Mouse (Mus musculus) hindbrain, embryonic 14.5 days (tissue): ENCODE data around the gene Vmn1r9. TPM values are rescaled to one million over a fixed set of nuclear protein-coding genes. Genes with fewer than 3 reads are reported as not detected.
"Not testable (repeated sequence)": the region's sequence is repeated elsewhere in the genome, so short reads cannot be mapped to it uniquely, and the experiment has no call there.

ENCODE experiments used
- ATAC-seq: fragments of 200-750 bp; cut with Nextera tagmentation; 2 replicates; pipeline ENCODE4 v1.8.0; 2017; ENCODE audit warnings: moderate number of reproducible peaks, mild to moderate bottlenecking, moderate TSS enrichment, moderate library complexity; ENCODE audit not compliant: low FRiP score
- DNase-seq: peaks from one replicate; pipeline ENCODE4 v3.0.0-alpha.2; 2015; ENCODE audit warnings: low spot score
- H3K27ac ChIP-seq: fragments of 300-500 bp; sonication (generic); 2 replicates; pipeline ENCODE4 v1.5.1; 2014; ENCODE audit warnings: mild to moderate bottlenecking, moderate library complexity
- H3K27me3 ChIP-seq: fragments of 300-500 bp; sonication (generic); 2 replicates; pipeline ENCODE4 v1.6.1; 2014; ENCODE audit warnings: mild to moderate bottlenecking, low read length, mixed read lengths; ENCODE audit not compliant: control insufficient read depth, insufficient read depth
- H3K36me3 ChIP-seq: fragments of 300-500 bp; sonication (generic); replicated peaks from 2 replicates; pipeline ENCODE4 v1.6.1; 2014; ENCODE audit not compliant: control insufficient read depth, insufficient read depth
- H3K4me1 ChIP-seq: fragments of 300-500 bp; sonication (generic); replicated peaks from 2 replicates; pipeline ENCODE4 v1.6.1; 2014; ENCODE audit warnings: antibody characterized with exemption, low read length, mixed read lengths; ENCODE audit not compliant: control insufficient read depth, insufficient read depth
- H3K4me2 ChIP-seq: fragments of 300-500 bp; sonication (generic); replicated peaks from 2 replicates; pipeline ENCODE4 v1.6.1; 2014; ENCODE audit warnings: mild to moderate bottlenecking, moderate library complexity
- H3K4me3 ChIP-seq: fragments of 300-500 bp; sonication (generic); replicated peaks from 2 replicates; pipeline ENCODE4 v1.5.1; 2014; ENCODE audit warnings: mild to moderate bottlenecking, low read length
- H3K9ac ChIP-seq: fragments of 300-500 bp; sonication (generic); 2 replicates; pipeline ENCODE4 v1.6.1; 2014
- H3K9me3 ChIP-seq: fragments of 300-500 bp; sonication (generic); 2 replicates; pipeline ENCODE4 v1.6.1; 2016; ENCODE audit warnings: low read length; ENCODE audit not compliant: control insufficient read depth
- WGBS: fragments of 180-500 bp; shearing (Covaris S2); extraction: QIAGEN DNeasy Blood & Tissue Kit; methylation state at CpG from one replicate; pipeline ENCODE4 v1.1.7; 2014; 5-methylcytosine and 5-hydroxymethylcytosine counted together
- polyA plus RNA-seq: library from polyadenylated mRNA; unstranded; fragments of >200 nt; fragmentation: Nextera tagmentation; extraction: Ambion mirVana; gene quantifications from 2 replicates; pipeline ENCODE4 v1.2.1, GENCODE M21; 2014

The Vmn1r9 gene
- polyA plus RNA-seq: not detected in 2 replicates

GRCm38 (mm10) chr6:57066487-57066886, at the start of gene Vmn1r9:
TSS of gene Vmn1r9 (plus strand) at chr6:57066787.
- H3K27me3 ChIP-seq: no peaks in the 10 kb centered on the region
- H3K27ac ChIP-seq: no peak within 1 kb of the TSS
- no peak within 1 kb of the TSS for H3K4me2 ChIP-seq
- 79% methylated on average over 2 of the region's 2 CpGs for WGBS
- H3K4me1 ChIP-seq: no peaks in the 10 kb centered on the region
- no peak for ATAC-seq
- no peak within 1 kb of the TSS for H3K4me3 ChIP-seq
- H3K36me3 ChIP-seq: no peaks in the 10 kb centered on the region
- H3K9me3 ChIP-seq: no peaks in the 10 kb centered on the region
- no peak for DNase-seq
- H3K9ac ChIP-seq: no peak within 1 kb of the TSS

DNA sequence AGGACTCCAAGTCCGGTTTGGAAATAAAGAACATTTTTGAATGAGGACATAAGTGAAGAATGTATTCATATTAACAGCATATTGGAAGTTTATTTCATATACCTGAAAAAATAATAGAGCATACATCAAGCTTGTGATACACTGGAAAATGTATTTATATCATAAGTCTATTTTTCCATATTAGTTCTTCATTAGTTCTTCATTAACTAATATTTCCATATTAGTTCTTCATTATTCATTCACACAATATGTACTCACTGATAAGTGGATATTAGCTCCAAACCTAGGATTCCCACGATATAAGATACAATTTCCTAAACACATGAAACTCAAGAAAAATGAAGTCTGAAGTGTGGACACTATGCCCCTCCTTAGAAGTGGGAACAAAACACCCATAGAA, 41.4 kb upstream of the Vmn1r9 start, which contains the start of gene Vmn1r7:
TSS of gene Vmn1r7 (minus strand) at position 101 of the 400 bp plus-strand sequence.
- H3K9me3 ChIP-seq, H3K9ac ChIP-seq, H3K4me1 ChIP-seq, H3K4me3 ChIP-seq, H3K27me3 ChIP-seq, H3K36me3 ChIP-seq, H3K27ac ChIP-seq, DNase-seq, ATAC-seq, H3K4me2 ChIP-seq: not testable (repeated sequence)
- 92% methylated on average over 2 of the region's 2 CpGs for WGBS

GRCm38 (mm10) chr6:57031984-57032383, 34.6 kb upstream of the Vmn1r9 start, which contains the start of gene Vmn1r8:
TSS of gene Vmn1r8 (plus strand) at chr6:57032284.
- DNase-seq: no peak
- no peak within 1 kb of the TSS for H3K27ac ChIP-seq
- ATAC-seq: no peak
- H3K9ac ChIP-seq: no peak within 1 kb of the TSS
- H3K4me3 ChIP-seq: no peak within 1 kb of the TSS
- H3K27me3 ChIP-seq: no peaks in the 10 kb centered on the region
- no peaks in the 10 kb centered on the region for H3K4me1 ChIP-seq
- no peaks in the 10 kb centered on the region for H3K36me3 ChIP-seq
- no peaks in the 10 kb centered on the region for H3K9me3 ChIP-seq
- H3K4me2 ChIP-seq: no peak within 1 kb of the TSS

GRCm38 (mm10) chr6:57034674-57035073, 31.9 kb upstream of the Vmn1r9 start:
- Histone ChIP-seq H3K4me2 (no peak overlapping the region), H3K9me3 (no peaks in the 10 kb centered on the region), H3K27me3 (no peaks in the 10 kb centered on the region), H3K36me3 (no peaks in the 10 kb centered on the region), H3K4me1 (no peaks in the 10 kb centered on the region), H3K9ac (no peak overlapping the region), H3K27ac (no peak overlapping the region), H3K4me3 (no peak overlapping the region)
- ATAC-seq (no peak), DNase-seq (no peak)
- 83% methylated on average over 2 of the region's 2 CpGs for WGBS

- H3K9ac ChIP-seq: no peak overlapping the region
- H3K9me3 ChIP-seq: no peaks in the 10 kb centered on the region
- ATAC-seq (no peak), DNase-seq (no peak)
- no peaks in the 10 kb centered on the region for H3K36me3 ChIP-seq
- H3K27me3 ChIP-seq: no peaks in the 10 kb centered on the region
- H3K4me2 ChIP-seq: no peak overlapping the region
- H3K27ac ChIP-seq: no peak overlapping the region
- H3K4me3 ChIP-seq: no peak overlapping the region
- no peaks in the 10 kb centered on the region for H3K4me1 ChIP-seq
Measured at GRCm38 (mm10) chr6:57063730-57064129, 2.9 kb upstream of the Vmn1r9 start.

DNA sequence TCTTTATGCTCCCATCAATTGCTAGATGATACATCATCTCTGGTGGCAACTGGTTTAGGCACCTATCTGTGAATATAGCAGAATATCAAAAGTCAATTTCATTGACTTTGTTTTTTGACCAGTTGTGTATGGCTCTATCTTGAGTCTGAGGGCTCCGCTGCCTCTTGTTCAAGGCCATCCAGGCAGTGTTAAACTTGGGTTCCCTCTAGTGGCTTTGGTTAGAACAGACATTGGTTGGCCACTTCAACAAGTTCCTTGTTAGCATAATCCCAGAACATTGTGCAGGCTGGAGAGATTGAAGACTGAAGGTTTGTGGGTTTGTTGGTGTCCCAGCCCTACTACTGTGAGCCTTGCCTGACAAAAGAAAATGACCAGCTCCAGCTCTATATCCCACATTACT, 39.8 kb downstream of the Vmn1r9 start:
- H3K4me1 ChIP-seq: no peaks in the 10 kb centered on the region
- H3K27me3 ChIP-seq: no peaks in the 10 kb centered on the region

GRCm38 (mm10) chr6:57109154-57109553, 42.6 kb downstream of the Vmn1r9 start, which contains the start of gene Vmn1r10:
TSS of gene Vmn1r10 (plus strand) at chr6:57109454.
- H3K9me3 ChIP-seq: no peaks in the 10 kb centered on the region
- DNase-seq (no peak), ATAC-seq (no peak)
- H3K4me2 ChIP-seq: no peak within 1 kb of the TSS
- H3K9ac ChIP-seq: no peak within 1 kb of the TSS
- no peak within 1 kb of the TSS for H3K4me3 ChIP-seq
- no peaks in the 10 kb centered on the region for H3K4me1 ChIP-seq
- WGBS: 87% methylated on average over 3 of the region's 3 CpGs
- H3K27me3 ChIP-seq: no peaks in the 10 kb centered on the region
- no peaks in the 10 kb centered on the region for H3K36me3 ChIP-seq
- no peak within 1 kb of the TSS for H3K27ac ChIP-seq

More for the DNA sequence above, 39.8 kb downstream of the Vmn1r9 start:
- Histone ChIP-seq H3K4me2 (no peak overlapping the region), H3K27ac (no peak overlapping the region), H3K4me3 (no peak overlapping the region), H3K9me3 (no peaks in the 10 kb centered on the region), H3K9ac (no peak overlapping the region), H3K36me3 (no peaks in the 10 kb centered on the region)
- 71% methylated on average over 1 of the region's 1 CpGs for WGBS
- ATAC-seq: no peak
- DNase-seq: no peak

Other genes starting within 250 kb of the Vmn1r9 start
- 42.2 and 42.6 TPM in 2 replicates for gene Fkbp9, start 234.7 kb upstream of the Vmn1r9 start, polyA plus RNA-seq
- gene Nt5c3, start 142.9 kb upstream of the Vmn1r9 start, polyA plus RNA-seq: 174 and 180 TPM in 2 replicates
- 0.62 and 0.72 TPM in 2 replicates for gene Vmn1r4, start 142.8 kb upstream of the Vmn1r9 start, polyA plus RNA-seq
- not detected in 2 replicates for gene Vmn1r5, start 96.5 kb upstream of the Vmn1r9 start, polyA plus RNA-seq
- not detected in 2 replicates for gene Vmn1r6, start 69.5 kb upstream of the Vmn1r9 start, polyA plus RNA-seq
- gene Vmn1r7, start 41.5 kb upstream of the Vmn1r9 start, polyA plus RNA-seq: not detected in 2 replicates
- gene Vmn1r8, start 34.5 kb upstream of the Vmn1r9 start, polyA plus RNA-seq: not detected in 2 replicates
- not detected in 2 replicates for gene Vmn1r10, start 42.7 kb downstream of the Vmn1r9 start, polyA plus RNA-seq
- gene Vmn1r11, start 66.7 kb downstream of the Vmn1r9 start, polyA plus RNA-seq: not detected in 2 replicates
- gene Vmn1r12, start 90.1 kb downstream of the Vmn1r9 start, polyA plus RNA-seq: not detected in 2 replicates
- not detected in 2 replicates for gene Vmn1r13, start 136.5 kb downstream of the Vmn1r9 start, polyA plus RNA-seq
- not detected in 2 replicates for gene Vmn1r14, start 164.9 kb downstream of the Vmn1r9 start, polyA plus RNA-seq
- gene Vmn1r15, start 191.2 kb downstream of the Vmn1r9 start, polyA plus RNA-seq: not detected in 2 replicates